Mouse (Mus musculus) liver, embryonic 14.5 days (tissue): ENCODE results near the gene Gm10959.

Source experiments
- CTCF ChIP-seq: IDR thresholded peaks from 2 replicates; pipeline ENCODE4 v1.5.1; 2016; ENCODE audit warnings: antibody characterized with exemption, low read depth, control low read depth
- EP300 ChIP-seq: IDR thresholded peaks from 2 replicates; pipeline ENCODE4 v1.6.1; 2016; ENCODE audit warnings: antibody characterized with exemption, low read depth

DNA sequence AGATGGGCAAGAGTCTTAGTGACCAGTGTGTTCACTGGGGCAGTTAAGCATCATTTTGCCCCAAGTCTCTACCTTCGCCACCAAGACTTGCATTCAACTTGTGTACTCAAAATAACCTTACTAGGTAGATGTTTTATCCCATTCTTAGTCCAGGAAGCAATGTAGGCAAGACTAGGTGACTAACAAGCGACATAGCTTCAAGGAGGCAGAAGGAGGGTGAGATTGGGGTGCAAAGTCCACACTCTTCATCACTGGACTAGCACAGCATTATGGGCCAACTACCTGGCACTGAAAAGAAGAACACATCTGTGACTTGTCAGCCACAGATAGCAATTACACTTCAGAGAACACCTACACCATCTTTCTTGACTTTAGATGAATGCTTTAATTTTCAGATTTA lies 42.3 kb downstream of the Gm10959 start:
- TF ChIP-seq CTCF (no peak), EP300 (no peak)
